In genomic region chr6:72438862-72439354, GRCm38 (mm10) we compare ENCODE assay signal across 8 mouse cellular contexts. TPM values are rescaled to one million over a fixed set of nuclear protein-coding genes. Genes with fewer than 3 reads are reported as not detected.
DNase-seq lines count a peak whose midpoint lies in the region; ATAC-seq lines count a peak whose summit lies in the region.

No protein-coding gene starts in this region.

- no peaks in the 10 kb centered on the region for H3K27me3 ChIP-seq in intestine, embryonic 16.5 days (replicated peaks; ENCODE audit: control insufficient read depth, insufficient read depth, low read length)
- H3K27me3 ChIP-seq in midbrain, embryonic 11.5 days (ENCODE audit: control insufficient read depth, insufficient read depth, low read length), result no peaks in the 10 kb centered on the region

- H3K4me3 ChIP-seq in intestine, embryonic 16.5 days (ENCODE audit: low read length), result peak overlapping the region; percentile 99
- peak overlapping the region; percentile 96 for H3K4me3 ChIP-seq in midbrain, embryonic 11.5 days (ENCODE audit: low read depth, low read length)

- peak overlapping the region; percentile 100 for H3K9ac ChIP-seq in intestine, embryonic 16.5 days (ENCODE audit: low read depth, low read length)
- H3K9ac ChIP-seq in midbrain, embryonic 11.5 days (ENCODE audit: low read length), result peak overlapping the region; percentile 99

- H3K27ac ChIP-seq in intestine, embryonic 16.5 days (ENCODE audit: low read length), result peak overlapping the region; percentile 99
- H3K27ac ChIP-seq in midbrain, embryonic 11.5 days (ENCODE audit: low read depth, low read length), result peak overlapping the region; percentile 95

- peak; percentile 72 for ATAC-seq in intestine, embryonic 16.5 days
- peak; percentile 60 for ATAC-seq in midbrain, embryonic 11.5 days (ENCODE audit: low FRiP score)
- no peak for ATAC-seq in megakaryocyte progenitor cell, adult 5-6 weeks (replicated peaks; ENCODE audit: poor library complexity)

- peak overlapping the region; percentile 78 for H3K4me2 ChIP-seq in intestine, embryonic 16.5 days (ENCODE audit: low read depth, low read length)
- H3K4me2 ChIP-seq in midbrain, embryonic 11.5 days, result peak overlapping the region; percentile 80

- no peaks in the 10 kb centered on the region for H3K9me3 ChIP-seq in intestine, embryonic 16.5 days (ENCODE audit: control insufficient read depth, low read length)
- H3K9me3 ChIP-seq in midbrain, embryonic 11.5 days (ENCODE audit: control insufficient read depth, low read length), result no peaks in the 10 kb centered on the region

- under 1% methylated on average over 56 of the region's 57 CpGs for WGBS in intestine, embryonic 16.5 days
- under 1% methylated on average over 56 of the region's 57 CpGs for WGBS in midbrain, embryonic 11.5 days

- peaks cover 5% of the 10 kb centered on the region; the same call in 1 of the 2 replicates for H3K36me3 ChIP-seq in intestine, embryonic 16.5 days (ENCODE audit: control insufficient read depth, insufficient read depth, low read length)
- H3K36me3 ChIP-seq in midbrain, embryonic 11.5 days (ENCODE audit: control insufficient read depth, insufficient read depth, low read length), result peaks cover 18% of the 10 kb centered on the region

- intact Hi-C loops in gastrocnemius, postnatal 14 days (cut with DNase I; ENCODE audit: low total_unique reads), result no loop called here
- intact Hi-C loops in left cerebral cortex, postnatal 36 days (cut with DNase I), result loop anchor here (2.0 kb wide), 1 partner anchor 74 kb away; no protein-coding TSS in a partner anchor

- H3K4me1 ChIP-seq in intestine, embryonic 16.5 days (ENCODE audit: control insufficient read depth, insufficient read depth, low read length), result peaks cover 9% of the 10 kb centered on the region; the same call in 1 of the 2 replicates
- H3K4me1 ChIP-seq in midbrain, embryonic 11.5 days (ENCODE audit: control insufficient read depth, insufficient read depth, low read length), result peaks cover 21% of the 10 kb centered on the region; the same call in 1 of the 2 replicates

- peak; percentile 92 to 96 for DNase-seq in adrenal gland, adult (ENCODE audit: inconsistent age in 2 of 2, low spot score in 1 of 2)
- DNase-seq in embryo, embryonic 10.5 days (ENCODE audit: low spot score), result peak; percentile 82
- DNase-seq in gastrocnemius, postnatal 14 days, result peak; percentile 93
- peak; percentile 92 to 94 for DNase-seq in left cerebral cortex, postnatal 36 days (ENCODE audit: low spot score in 2 of 2)
- no peak for DNase-seq in midbrain, embryonic 11.5 days (ENCODE audit: low spot score, missing footprints)
- DNase-seq in right cerebral cortex, postnatal 4 days, result peak; percentile 90

RNA-seq across cellular contexts. Expression of gene Mat2a, which starts 0.5 kb away (rescaled TPM):
- total RNA-seq in gastrocnemius, postnatal 14 days (2021), result 100 to 1,000 TPM; 202 to 277 TPM
- polyA plus RNA-seq in intestine, embryonic 16.5 days (2015; fragmentation: Nextera tagmentation; extraction: Ambion mirVana), result 268 and 293 TPM in 2 replicates
- 100 to 1,000 TPM; 164 to 176 TPM for total RNA-seq in left cerebral cortex, postnatal 36 days (2021)
- 463 and 499 TPM in 2 replicates for polyA plus RNA-seq in midbrain, embryonic 11.5 days (2014; fragmentation: Nextera tagmentation; extraction: Ambion mirVana)
- total RNA-seq in megakaryocyte progenitor cell, adult 5-6 weeks (2015), result 342 and 403 TPM in 2 replicates
- total RNA-seq in megakaryocyte progenitor cell, adult 5-6 weeks (2017), result 192 and 230 TPM in 2 replicates

RNA-seq across cellular contexts. Expression of gene Ggcx, which starts 24.8 kb away (rescaled TPM):
- total RNA-seq in gastrocnemius, postnatal 14 days (2021), result 10 to 100 TPM; 15.0 to 15.5 TPM
- 20.3 and 23.7 TPM in 2 replicates for polyA plus RNA-seq in intestine, embryonic 16.5 days (2015; fragmentation: Nextera tagmentation; extraction: Ambion mirVana)
- total RNA-seq in left cerebral cortex, postnatal 36 days (2021), result 10 to 100 TPM; 21.7 to 27.0 TPM
- polyA plus RNA-seq in midbrain, embryonic 11.5 days (2014; fragmentation: Nextera tagmentation; extraction: Ambion mirVana), result 9.4 and 12.2 TPM in 2 replicates
- 11.2 and 11.6 TPM in 2 replicates for total RNA-seq in megakaryocyte progenitor cell, adult 5-6 weeks (2015)
- total RNA-seq in megakaryocyte progenitor cell, adult 5-6 weeks (2017), result 6.7 and 8.5 TPM in 2 replicates

RNA-seq across cellular contexts. Expression of gene Vamp8, which starts 48.4 kb away (rescaled TPM):
- 10 to 100 TPM; 51.8 to 52.7 TPM for total RNA-seq in gastrocnemius, postnatal 14 days (2021)
- 251 and 269 TPM in 2 replicates for polyA plus RNA-seq in intestine, embryonic 16.5 days (2015; fragmentation: Nextera tagmentation; extraction: Ambion mirVana)
- total RNA-seq in left cerebral cortex, postnatal 36 days (2021), result 10 to 100 TPM; 12.6 to 13.8 TPM
- 27.6 and 32.0 TPM in 2 replicates for polyA plus RNA-seq in midbrain, embryonic 11.5 days (2014; fragmentation: Nextera tagmentation; extraction: Ambion mirVana)
- total RNA-seq in megakaryocyte progenitor cell, adult 5-6 weeks (2015), result 240 and 247 TPM in 2 replicates
- 267 and 283 TPM in 2 replicates for total RNA-seq in megakaryocyte progenitor cell, adult 5-6 weeks (2017)

RNA-seq across cellular contexts. Expression of gene Vamp5, which starts 58.6 kb away (rescaled TPM):
- 10 to 100 TPM; 60.9 to 79.6 TPM for total RNA-seq in gastrocnemius, postnatal 14 days (2021)
- 17.3 and 17.8 TPM in 2 replicates for polyA plus RNA-seq in intestine, embryonic 16.5 days (2015; fragmentation: Nextera tagmentation; extraction: Ambion mirVana)
- total RNA-seq in left cerebral cortex, postnatal 36 days (2021), result 1 to 10 TPM; 4.0 to 4.3 TPM
- 13.4 and 15.4 TPM in 2 replicates for polyA plus RNA-seq in midbrain, embryonic 11.5 days (2014; fragmentation: Nextera tagmentation; extraction: Ambion mirVana)
- 39.1 and 70.3 TPM in 2 replicates for total RNA-seq in megakaryocyte progenitor cell, adult 5-6 weeks (2015)
- total RNA-seq in megakaryocyte progenitor cell, adult 5-6 weeks (2017), result 13.0 and 34.9 TPM in 2 replicates

Comparison
In these comparisons a context has a peak if more than half of its experiments do, and no peak if none do; other contexts are left out.
1. RNA of gene Vamp8, which starts 48.4 kb away (total RNA-seq): 240 to 283 TPM in megakaryocyte progenitor cell, adult 5-6 weeks; 51.8 to 52.7 TPM in gastrocnemius, postnatal 14 days and 12.6 to 13.8 TPM in left cerebral cortex, postnatal 36 days; every median in the first group is over 4 times any median in the second.